Mouse (Mus musculus) megakaryocyte-erythroid progenitor cell, adult 5-6 weeks (primary cell): ENCODE data around the gene Mycn. TPM values are rescaled to one million over a fixed set of nuclear protein-coding genes. Genes with fewer than 3 reads are reported as not detected.

Experiments
- ATAC-seq: replicated peaks from 2 replicates; pipeline ENCODE4 v1.8.0; 2016; ENCODE audit warnings: mild to moderate bottlenecking, inconsistent platforms; ENCODE audit not compliant: severe bottlenecking, poor library complexity, low FRiP score, low TSS enrichment
- total RNA-seq, 2 experiments: library from RNA; stranded (forward) in 1 of 2; stranded (reverse) in 1 of 2; fragments of 200-1000, 215-1000 nt in 1 of 2; fragments of >200 nt in 1 of 2; fragmentation: Nextera tagmentation in 1 of 2; gene quantifications; 2 replicates each; pipeline ENCODE4 v1.2.3; 2014 to 2017

Mycn gene
- 3.3 and 5.2 TPM in 2 replicates for total RNA-seq (2014; fragmentation: Nextera tagmentation)
- total RNA-seq (2017) = 3.1 and 9.4 TPM in 2 replicates

DNA sequence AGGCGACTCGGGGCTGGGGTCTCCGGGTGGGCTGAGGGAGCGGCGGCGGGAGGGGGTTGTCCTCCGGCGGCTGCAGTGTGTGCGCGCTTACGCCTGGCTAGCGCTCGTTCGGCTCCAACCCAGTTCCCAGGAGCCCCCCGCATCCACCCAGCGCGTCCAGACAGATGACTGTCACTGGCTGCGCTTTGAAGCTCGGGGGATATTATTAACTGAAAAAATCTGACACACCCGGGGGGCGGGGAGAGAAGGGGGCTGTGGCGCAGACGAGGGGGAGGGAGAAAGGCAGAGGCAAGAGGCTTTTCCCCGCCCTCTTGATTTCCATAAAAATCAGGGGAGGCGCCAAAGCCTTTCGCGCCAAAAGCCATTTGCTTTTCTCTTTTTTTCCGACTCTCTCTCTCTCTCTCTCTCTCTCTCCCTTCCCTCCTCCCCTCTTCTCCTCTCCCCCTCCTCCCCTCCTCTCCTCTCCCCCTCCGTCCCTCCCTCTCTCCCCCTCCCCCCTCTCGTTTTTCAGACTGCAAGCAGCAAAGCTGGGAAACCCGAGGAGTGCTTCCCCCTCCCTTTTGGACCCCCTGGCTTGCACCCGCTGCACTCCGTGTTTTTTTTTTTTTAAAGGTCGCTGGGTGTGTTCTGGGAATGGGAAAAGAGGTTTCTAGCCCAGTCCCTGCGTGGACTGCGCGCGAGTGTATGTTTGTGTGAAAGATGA is at the start of gene Mycn:
TSS of gene Mycn (minus strand) at position 254 of the 703 bp plus-strand sequence.
- ATAC-seq = peak; percentile 40

DNA sequence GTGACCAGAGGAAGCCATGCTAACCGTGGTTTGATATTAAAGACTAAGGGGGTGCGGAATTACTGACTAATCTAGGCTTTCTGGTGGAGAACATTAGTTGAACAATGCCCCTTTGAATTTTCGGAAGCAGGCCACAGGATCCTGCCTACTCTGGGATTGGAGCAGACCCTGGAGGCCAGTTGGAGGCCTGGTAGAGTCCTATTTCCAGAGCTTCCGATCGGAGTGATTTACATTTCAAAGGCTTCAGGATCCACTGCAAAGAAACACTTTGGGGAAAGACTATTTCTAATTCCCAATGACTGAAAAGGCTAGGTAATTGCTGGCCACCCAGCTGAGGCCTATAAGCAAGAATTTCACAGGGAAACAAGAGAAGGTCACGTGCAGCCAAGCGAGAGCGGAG is 45.7 kb upstream of the Mycn start:
- ATAC-seq = no peak

DNA sequence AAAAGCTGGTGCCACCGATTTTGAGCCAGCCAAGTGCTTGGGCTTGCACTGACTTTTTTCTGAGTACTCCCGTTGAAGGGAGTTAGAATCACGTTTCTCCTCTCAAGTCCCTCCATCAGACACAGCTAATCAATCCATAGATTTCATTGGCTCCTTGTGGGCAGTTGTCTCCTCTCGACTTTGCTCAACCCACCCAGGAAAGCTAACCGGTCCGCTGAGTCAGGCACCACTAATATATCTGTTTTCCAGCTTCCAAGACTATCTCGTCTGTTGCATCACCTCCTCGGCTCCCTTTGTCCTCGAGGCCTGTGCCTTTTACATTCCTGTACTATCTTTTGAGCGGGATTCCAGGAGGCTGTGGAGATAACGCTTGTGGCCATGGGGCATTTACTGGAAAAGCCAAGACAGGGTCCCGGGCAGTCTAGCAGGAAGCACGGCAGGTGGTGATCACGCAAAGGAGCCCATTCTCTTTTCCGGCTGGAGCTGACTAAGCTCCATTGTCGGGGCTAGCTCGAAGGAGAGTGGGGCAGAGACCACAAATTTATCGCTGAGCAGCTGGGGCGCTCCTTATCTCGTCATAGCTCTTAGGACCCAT is 45.0 kb upstream of the Mycn start:
- ATAC-seq = no peak

- ATAC-seq = no peak
Measured at GRCm38 (mm10) chr12:12983032-12983431, 41.3 kb upstream of the Mycn start.

- no peak for ATAC-seq
Measured at GRCm38 (mm10) chr12:12975397-12975796, 33.7 kb upstream of the Mycn start.

DNA sequence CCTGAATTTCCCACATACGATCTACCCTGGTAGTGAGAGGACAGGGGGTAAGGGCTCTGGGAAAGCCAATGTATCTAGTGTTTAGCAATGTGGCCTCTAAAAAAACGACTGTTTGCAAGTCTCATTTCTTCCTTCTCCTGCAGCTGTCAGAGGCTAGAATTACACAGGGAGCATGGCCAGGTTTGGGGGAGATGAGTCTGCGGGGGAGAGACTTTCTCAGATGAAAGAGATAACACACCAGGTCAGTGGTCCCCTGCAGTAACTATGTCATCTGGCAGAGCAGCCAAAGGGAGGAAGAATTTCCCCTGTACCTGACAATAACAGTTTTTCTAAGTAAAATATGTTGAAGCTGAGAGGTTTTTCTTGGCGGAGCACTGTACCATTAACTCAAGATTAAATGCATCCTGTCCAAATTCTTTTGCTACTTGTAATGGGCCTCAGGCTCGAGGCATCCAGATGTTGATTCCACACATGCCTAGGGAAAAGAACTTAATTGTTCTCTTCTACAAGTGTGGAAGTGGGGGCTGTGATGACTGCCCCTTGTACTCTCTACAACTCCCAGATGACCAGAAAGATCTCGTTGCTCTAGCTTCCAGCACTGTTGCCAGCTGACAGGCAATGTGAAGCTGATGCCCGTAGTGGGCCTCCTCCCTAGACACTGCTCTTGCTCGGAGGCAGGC is 31.2 kb upstream of the Mycn start:
- ATAC-seq = no peak

DNA sequence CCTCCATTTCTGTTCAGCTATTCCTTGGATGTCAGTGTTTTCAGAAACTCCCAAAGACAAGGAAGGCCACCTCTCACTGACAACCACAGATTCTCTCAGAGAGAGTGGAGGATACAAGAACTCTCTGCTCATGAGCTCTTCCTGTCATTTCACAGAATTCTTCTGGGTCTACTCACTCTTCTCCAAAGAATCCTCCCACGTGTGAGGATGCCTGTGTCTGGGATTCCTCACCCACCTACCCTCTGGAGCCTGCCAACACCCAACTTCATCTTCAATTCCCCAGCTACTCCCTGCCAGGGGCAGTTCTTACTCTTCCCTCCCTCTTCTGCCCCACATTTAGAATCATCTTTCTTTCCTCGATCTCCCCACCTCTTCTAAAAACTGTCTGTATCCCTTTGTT is 26.2 kb upstream of the Mycn start:
- ATAC-seq = no peak

DNA sequence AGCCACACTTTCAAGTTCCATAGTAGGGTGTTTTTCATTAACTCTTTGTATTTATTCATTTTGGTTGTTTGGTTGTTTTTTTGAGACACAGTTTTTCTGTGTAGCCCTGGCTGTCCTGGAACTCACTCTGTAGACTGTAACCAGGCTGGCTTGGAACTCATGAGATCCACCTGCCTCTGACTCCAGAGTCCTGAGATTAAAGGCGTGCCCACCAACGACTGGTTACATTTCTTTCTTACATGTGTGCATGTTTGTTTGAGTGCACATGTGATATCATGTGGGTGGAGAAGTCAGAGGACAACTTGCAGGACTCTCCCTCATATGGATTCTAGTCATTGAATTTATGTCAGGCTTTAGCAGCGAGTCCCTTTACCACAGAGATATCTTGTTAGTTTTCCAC is 23.1 kb upstream of the Mycn start:
- ATAC-seq = no peak

GRCm38 (mm10) chr12:12947606-12948005 is 5.9 kb upstream of the Mycn start:
- ATAC-seq = no peak

- no peak for ATAC-seq
Measured at GRCm38 (mm10) chr12:12943288-12943687, 1.6 kb upstream of the Mycn start.

- peak; percentile 74 for ATAC-seq
Measured at GRCm38 (mm10) chr12:12942364-12943050, 793 bp upstream of the Mycn start.

DNA sequence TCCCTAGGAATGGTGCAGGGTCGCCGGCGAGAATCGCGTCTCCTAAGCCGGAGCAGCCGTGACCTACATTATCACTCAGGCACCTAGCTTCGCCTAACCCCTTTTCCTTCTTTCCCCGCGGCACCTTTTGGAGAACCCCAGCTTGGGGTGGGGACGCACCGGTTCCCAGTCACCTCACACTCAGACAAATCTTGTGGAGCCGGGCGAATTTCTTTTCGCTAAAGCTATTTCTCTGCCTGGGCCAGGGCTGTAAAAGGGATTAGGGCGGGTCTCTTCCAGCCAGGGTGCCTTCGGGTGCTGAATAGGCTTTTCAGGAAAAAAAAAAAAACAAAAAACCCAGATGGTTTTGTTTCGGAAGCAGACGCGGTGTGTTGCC is 597 bp downstream of the Mycn start:
- no peak for ATAC-seq

- ATAC-seq = no peak
Measured at GRCm38 (mm10) chr12:12940466-12941128, 1.1 kb downstream of the Mycn start.

DNA sequence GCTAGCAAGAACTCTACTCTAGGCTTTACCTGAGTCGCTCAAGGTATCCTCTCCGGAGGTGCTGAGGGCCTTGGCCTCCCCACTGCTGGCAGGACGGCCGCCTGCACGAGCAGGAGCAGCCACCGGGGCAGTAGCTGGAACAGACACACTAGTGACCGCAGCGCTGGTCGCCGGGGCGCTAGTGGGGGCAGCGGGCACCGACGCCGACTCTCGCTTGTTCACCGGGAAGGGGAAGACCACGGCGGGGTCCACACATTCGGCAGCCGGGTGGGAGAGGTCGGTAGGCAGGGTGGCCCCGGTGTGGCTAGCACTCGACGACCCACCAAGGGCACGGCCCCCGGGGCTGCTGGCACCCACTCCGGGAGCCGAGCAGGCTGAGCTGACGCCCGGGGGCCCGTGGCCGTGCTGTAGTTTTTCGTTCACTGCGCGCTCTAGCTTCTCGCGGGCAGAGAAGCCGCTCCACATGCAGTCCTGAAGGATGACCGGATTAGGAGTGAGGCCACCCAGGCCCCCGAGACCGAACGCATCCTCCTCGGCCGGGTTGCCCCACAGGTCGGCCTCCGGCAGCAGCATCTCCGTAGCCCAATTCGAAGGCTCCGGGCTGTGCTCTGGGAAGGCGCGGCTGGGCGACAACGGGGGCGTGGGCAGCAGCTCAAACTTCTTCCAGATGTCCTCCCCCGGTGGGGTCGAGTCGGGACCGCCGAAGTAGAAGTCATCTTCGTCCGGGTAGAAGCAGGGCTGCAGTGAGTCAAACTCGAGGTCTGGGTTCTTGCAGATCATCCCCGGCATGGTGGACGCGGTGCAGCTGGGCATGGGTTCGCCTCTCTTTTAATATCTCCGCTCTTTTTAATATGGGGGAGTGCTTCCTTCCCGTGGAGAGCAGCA is 1.9 kb downstream of the Mycn start:
- ATAC-seq = no peak

DNA sequence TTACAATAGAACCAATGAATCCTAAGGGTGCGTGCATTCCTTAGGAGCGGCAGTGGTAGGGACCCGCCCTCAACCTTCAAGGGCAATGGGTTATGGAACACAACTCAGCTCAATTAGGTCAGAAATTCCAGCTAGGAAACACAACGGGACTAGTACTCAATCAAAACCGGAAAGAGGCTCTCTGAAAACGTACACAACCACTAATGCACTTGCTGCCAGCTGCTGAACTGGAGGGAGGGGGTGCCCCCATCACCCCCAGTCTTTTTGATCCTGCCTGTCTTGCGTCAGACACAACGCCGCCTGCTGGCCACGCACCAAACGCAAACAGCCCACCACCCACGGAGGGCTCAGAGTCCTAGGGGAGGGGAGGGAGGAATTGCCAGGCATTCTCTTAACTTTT is 2.9 kb downstream of the Mycn start:
- ATAC-seq = no peak

- no peak for ATAC-seq
Measured at GRCm38 (mm10) chr12:12938361-12938760, 3.4 kb downstream of the Mycn start.

GRCm38 (mm10) chr12:12937746-12938145 is 4.0 kb downstream of the Mycn start:
- no peak for ATAC-seq

- no peak for ATAC-seq
Measured at GRCm38 (mm10) chr12:12937088-12937487, 4.6 kb downstream of the Mycn start.

GRCm38 (mm10) chr12:12932238-12932637 is 9.5 kb downstream of the Mycn start:
- no peak for ATAC-seq
